Comparison of ENCODE assay signal across 8 mouse cellular contexts in genomic region chr10:84438049-84438422, GRCm38 (mm10). TPM values are rescaled to one million over a fixed set of nuclear protein-coding genes. Genes with fewer than 3 reads are reported as not detected.
DNase-seq lines count a peak whose midpoint lies in the region; ATAC-seq and TF ChIP-seq lines count a peak whose summit lies in the region.

No protein-coding gene starts in this region.

- peak overlapping the region; percentile 74 for H3K27ac ChIP-seq in cortical plate, adult 2 months (ENCODE audit: insufficient read depth, low read length)
- H3K27ac ChIP-seq in intestine, embryonic 14.5 days (ENCODE audit: low read depth): no peak overlapping the region; the same call in 1 of the 2 replicates

- peak overlapping the region; percentile 78 for H3K4me2 ChIP-seq in intestine, embryonic 14.5 days (ENCODE audit: low read length)

- no peaks in the 10 kb centered on the region for H3K36me3 ChIP-seq in intestine, embryonic 14.5 days (ENCODE audit: control insufficient read depth, insufficient read depth, low read length)

- peak; percentile 95 for TF ChIP-seq POLR2A in cortical plate, adult 2 months (IDR thresholded peaks at IDR 0.05; ENCODE audit: extremely low read depth, insufficient read depth, low read length)

- ATAC-seq in intestine, embryonic 14.5 days (replicated peaks; ENCODE audit: low FRiP score, low TSS enrichment, low read depth): peak; percentile 18; the same call in 1 of the 2 replicates

- peak; percentile 93 for TF ChIP-seq CTCF in cortical plate, adult 2 months (IDR thresholded peaks at IDR 0.05; ENCODE audit: extremely low read depth, insufficient read depth, low read length)

- H3K4me3 ChIP-seq in cortical plate, adult 2 months (ENCODE audit: insufficient read depth, low read length): peak overlapping the region; percentile 96
- peak overlapping the region; percentile 64 for H3K4me3 ChIP-seq in intestine, embryonic 14.5 days (ENCODE audit: low read depth, low read length)

- intact Hi-C loops in left cerebral cortex, postnatal 10 days (cut with DNase I): loop anchor here (5.0 kb wide), 3 partner anchors 51 to 616 kb away; no protein-coding TSS in a partner anchor

- no peaks in the 10 kb centered on the region for H3K9me3 ChIP-seq in intestine, embryonic 14.5 days (ENCODE audit: control insufficient read depth, low read length)

- DNase-seq in adipocyte (ENCODE audit: low spot score): peak; percentile 94
- peak; percentile 88 for DNase-seq in gastrocnemius, postnatal 25 days
- peak; percentile 98 for DNase-seq in intestine, embryonic 14.5 days (ENCODE audit: low spot score)
- peak; percentile 96 to 98 for DNase-seq in left cerebral cortex, postnatal 10 days (ENCODE audit: extremely low spot score in 1 of 2, low spot score in 2 of 2)
- DNase-seq in mesoderm, embryonic 11.5 days (ENCODE audit: low read depth, low spot score): peak; percentile 94
- peak; percentile 98 for DNase-seq in right cerebral cortex, postnatal 25 days
- peak; percentile 86 to 93 for DNase-seq in urinary bladder, postnatal 36 days (ENCODE audit: low spot score in 2 of 2)

- no peak overlapping the region for H3K9ac ChIP-seq in intestine, embryonic 14.5 days (ENCODE audit: low read length)

- H3K27me3 ChIP-seq in intestine, embryonic 14.5 days (replicated peaks; ENCODE audit: control insufficient read depth, insufficient read depth, low read length): no peaks in the 10 kb centered on the region

- H3K4me1 ChIP-seq in cortical plate, adult 2 months (ENCODE audit: control insufficient read depth, insufficient read depth, low read length): peaks cover 5% of the 10 kb centered on the region
- H3K4me1 ChIP-seq in intestine, embryonic 14.5 days (replicated peaks; ENCODE audit: control insufficient read depth, insufficient read depth, low read length): peaks cover 23% of the 10 kb centered on the region

- WGBS in intestine, embryonic 14.5 days: 3% methylated on average over 7 of the region's 7 CpGs

RNA-seq across cellular contexts. Expression of gene Nuak1, which starts 2.4 kb away (rescaled TPM):
- polyA plus RNA-seq in cortical plate, adult 2 months (2012; rRNA removed): 39.2 and 43.7 TPM in 2 replicates
- 10 to 100 TPM; 12.6 to 19.4 TPM for total RNA-seq in gastrocnemius, postnatal 25 days (2021)
- 0.93 and 1.2 TPM in 2 replicates for polyA plus RNA-seq in intestine, embryonic 14.5 days (2014; fragmentation: Nextera tagmentation; extraction: Ambion mirVana)
- total RNA-seq in left cerebral cortex, postnatal 10 days (2021): 10 to 100 TPM; 47.7 to 55.0 TPM
